In genomic region chr12:59217331-59217730, GRCm38 (mm10) we compare ENCODE assay signal across 10 mouse cellular contexts. TPM values are rescaled to one million over a fixed set of nuclear protein-coding genes. Genes with fewer than 3 reads are reported as not detected.
A peak's percentile ranks its signal among the peaks of the same experiment; 100 is the strongest.
DNase-seq lines count a peak whose midpoint lies in the region; ATAC-seq lines count a peak whose summit lies in the region.
"Had no signal": no experiment of that assay in that cellular context is flagged by ENCODE, and none has a peak within 500 bp of the region (broad histone marks: within the 10 kb centered on the region; RNA-seq: fewer than 3 reads in every experiment).

No protein-coding gene starts in this region.

- no peak for ATAC-seq in heart, embryonic 13.5 days (ENCODE audit: extremely low read depth, insufficient number of reproducible peaks, low FRiP score, low TSS enrichment)
- ATAC-seq in embryonic facial prominence, embryonic 15.5 days (ENCODE audit: insufficient number of reproducible peaks, low FRiP score, low TSS enrichment, low read depth): no peak
- no peak for ATAC-seq in liver, embryonic 15.5 days (ENCODE audit: insufficient read depth)

- peak overlapping the region; percentile 85; the same call in 1 of the 2 replicates for H3K9ac ChIP-seq in heart, embryonic 13.5 days
- H3K9ac ChIP-seq in embryonic facial prominence, embryonic 15.5 days: no peak overlapping the region
- no peak overlapping the region for H3K9ac ChIP-seq in liver, embryonic 15.5 days

- H3K27ac ChIP-seq in heart, embryonic 13.5 days (replicated peaks): no peak overlapping the region
- no peak overlapping the region for H3K27ac ChIP-seq in embryonic facial prominence, embryonic 15.5 days (replicated peaks)
- H3K27ac ChIP-seq in liver, embryonic 15.5 days (replicated peaks): no peak overlapping the region

- peak overlapping the region; percentile 79 for H3K4me3 ChIP-seq in heart, embryonic 13.5 days
- no peak overlapping the region for H3K4me3 ChIP-seq in embryonic facial prominence, embryonic 15.5 days (replicated peaks)
- peak overlapping the region; percentile 98 for H3K4me3 ChIP-seq in liver, embryonic 15.5 days (replicated peaks)

- peak overlapping the region; percentile 88 for H3K4me2 ChIP-seq in heart, embryonic 13.5 days
- H3K4me2 ChIP-seq in embryonic facial prominence, embryonic 15.5 days (replicated peaks): peak overlapping the region; percentile 92; the same call in 1 of the 2 replicates
- H3K4me2 ChIP-seq in liver, embryonic 15.5 days: peak overlapping the region; percentile 93

- intact Hi-C loops in heart, postnatal 25 days (cut with DNase I): loop anchor here (5.0 to 10.0 kb wide), 3 partner anchors 85 to 1983 kb away; partner anchors contain the start of genes Mipol1, Pnn and Prps1l3

- no peak for DNase-seq in heart, postnatal 25 days (ENCODE audit: low spot score)
- peak; percentile 49 for DNase-seq in A20 (ENCODE audit: low read depth, low spot score)
- no peak for DNase-seq in right cerebral cortex, postnatal 36 days (ENCODE audit: low spot score in 2 of 2)
- DNase-seq in left cerebral cortex, adult 18-20 months (ENCODE audit: low spot score in 2 of 2): no peak
- DNase-seq in Muller cell, postnatal 12 days (ENCODE audit: inconsistent ontology term): no peak
- DNase-seq: cerebellum, postnatal 14 days; thymus, postnatal 36 days had no signal

- H3K27me3 ChIP-seq in heart, embryonic 13.5 days (replicated peaks): no peaks in the 10 kb centered on the region
- no peaks in the 10 kb centered on the region for H3K27me3 ChIP-seq in embryonic facial prominence, embryonic 15.5 days
- H3K27me3 ChIP-seq in liver, embryonic 15.5 days: no peaks in the 10 kb centered on the region

- no peaks in the 10 kb centered on the region for H3K9me3 ChIP-seq in heart, embryonic 13.5 days
- H3K9me3 ChIP-seq in embryonic facial prominence, embryonic 15.5 days (replicated peaks): no peaks in the 10 kb centered on the region
- H3K9me3 ChIP-seq in liver, embryonic 15.5 days (replicated peaks): no peaks in the 10 kb centered on the region

- H3K36me3 ChIP-seq in heart, embryonic 13.5 days: peaks cover 6% of the 10 kb centered on the region
- H3K36me3 ChIP-seq in embryonic facial prominence, embryonic 15.5 days: no peaks in the 10 kb centered on the region; the same call in 1 of the 2 replicates
- 0 out of 2 replicates have a peak, but pooled peaks cover under 1% of the 10 kb centered on the region for H3K36me3 ChIP-seq in liver, embryonic 15.5 days (replicated peaks)

- H3K4me1 ChIP-seq in heart, embryonic 13.5 days: peaks cover 26% of the 10 kb centered on the region
- peaks cover 15% of the 10 kb centered on the region for H3K4me1 ChIP-seq in embryonic facial prominence, embryonic 15.5 days
- peaks cover 36% of the 10 kb centered on the region for H3K4me1 ChIP-seq in liver, embryonic 15.5 days (replicated peaks)

- WGBS in heart, embryonic 13.5 days: 67% methylated on average over 3 of the region's 3 CpGs
- 79% methylated on average over 3 of the region's 3 CpGs for WGBS in embryonic facial prominence, embryonic 15.5 days
- WGBS in liver, embryonic 15.5 days (ENCODE audit: insufficient replicate concordance): 68% methylated on average over 3 of the region's 3 CpGs

RNA-seq across cellular contexts. Expression of gene Fbxo33, which starts 2.2 kb away (rescaled TPM):
- 4.2 and 5.9 TPM in 2 replicates for polyA plus RNA-seq in heart, embryonic 13.5 days (2015; fragmentation: Nextera tagmentation; extraction: Ambion mirVana)
- 1 to 10 TPM; 7.9 to 9.3 TPM for total RNA-seq in heart, postnatal 25 days (2021)
- 7.9 and 9.4 TPM in 2 replicates for polyA plus RNA-seq in embryonic facial prominence, embryonic 15.5 days (2015; fragmentation: Nextera tagmentation; extraction: Ambion mirVana)
- 7.6 and 7.8 TPM in 2 replicates for polyA plus RNA-seq in liver, embryonic 15.5 days (2015; fragmentation: Nextera tagmentation; extraction: Ambion mirVana)
- total RNA-seq in left cerebral cortex, adult 18-20 months (2021): 10 to 100 TPM; 74.9 to 91.7 TPM
